Mouse (Mus musculus): ENCODE results near the gene Carmil1. TPM values are rescaled to one million over a fixed set of nuclear protein-coding genes. Genes with fewer than 3 reads are reported as not detected.

Carmil1 gene
- polyA plus RNA-seq, 1 experiment, result 2.6 TPM

- no peak overlapping the region for H3ac ChIP-seq (ENCODE audit: control insufficient read depth, insufficient read length)
- no peak overlapping the region for H3K4me2 ChIP-seq (ENCODE audit: low read depth)
- no peaks in the 10 kb centered on the region for H3K27me3 ChIP-seq (ENCODE audit: control insufficient read depth, insufficient read depth, insufficient read length)
- TF ChIP-seq USF1 (IDR thresholded peaks at IDR 0.05; ENCODE audit: low read depth), result no peak
- TF ChIP-seq TCF12 (IDR thresholded peaks at IDR 0.05; ENCODE audit: insufficient read depth, poor library complexity, severe bottlenecking), result no peak
- no peak for TF ChIP-seq MYOG (IDR thresholded peaks at IDR 0.05; ENCODE audit: control insufficient read depth in 1 of 3, insufficient read depth in 1 of 3, insufficient read length in 2 of 3, low read depth in 2 of 3)
- TF ChIP-seq REST (IDR thresholded peaks at IDR 0.05; ENCODE audit: insufficient read depth, insufficient read length), result no peak
- no peak for TF ChIP-seq POLR2A (IDR thresholded peaks at IDR 0.05; ENCODE audit: insufficient read length, low read depth)
- no peak for TF ChIP-seq POLR2AphosphoS2 (IDR thresholded peaks at IDR 0.05; ENCODE audit: insufficient read length, low read depth)
- no peak for TF ChIP-seq CEBPB (IDR thresholded peaks at IDR 0.05; ENCODE audit: insufficient read depth, poor library complexity, severe bottlenecking)
- TF ChIP-seq E2F4 (IDR thresholded peaks at IDR 0.05; ENCODE audit: insufficient read depth), result no peak
- no peak for TF ChIP-seq SRF (IDR thresholded peaks at IDR 0.05; ENCODE audit: control insufficient read depth, insufficient read length, low read depth)
- TF ChIP-seq MYOD1 (IDR thresholded peaks at IDR 0.05; ENCODE audit: control insufficient read depth in 1 of 3, insufficient read length in 2 of 3, low read depth in 2 of 3), result no peak
- TF ChIP-seq TCF3 (IDR thresholded peaks at IDR 0.05; ENCODE audit: insufficient read length, low read depth), result no peak
- TF ChIP-seq MAX (IDR thresholded peaks at IDR 0.05; ENCODE audit: low read depth), result no peak
- H3K79me2 ChIP-seq (ENCODE audit: control insufficient read depth, insufficient read depth), result no peaks in the 10 kb centered on the region
- H3K4me3 ChIP-seq, result no peak overlapping the region
- H3K36me3 ChIP-seq (ENCODE audit: control insufficient read depth, insufficient read depth), result no peaks in the 10 kb centered on the region
Measured at GRCm38 (mm10) chr13:24246266-24246665, 34.3 kb downstream of the Carmil1 start.

GRCm38 (mm10) chr13:24244613-24245012 lies 36.0 kb downstream of the Carmil1 start:
- Histone ChIP-seq H3K4me3 (no peak overlapping the region), H3K27me3 (ENCODE audit: control insufficient read depth, insufficient read depth, insufficient read length) (no peaks in the 10 kb centered on the region), H3K4me2 (ENCODE audit: low read depth) (no peak overlapping the region), H3K36me3 (ENCODE audit: control insufficient read depth, insufficient read depth) (no peaks in the 10 kb centered on the region), H3ac (ENCODE audit: control insufficient read depth, insufficient read length) (no peak overlapping the region), H3K79me2 (ENCODE audit: control insufficient read depth, insufficient read depth) (no peaks in the 10 kb centered on the region)
- TF ChIP-seq USF1 (IDR thresholded peaks at IDR 0.05; ENCODE audit: low read depth), result no peak
- no peak for TF ChIP-seq E2F4 (IDR thresholded peaks at IDR 0.05; ENCODE audit: insufficient read depth)
- no peak for TF ChIP-seq MYOG (IDR thresholded peaks at IDR 0.05; ENCODE audit: control insufficient read depth in 1 of 3, insufficient read depth in 1 of 3, insufficient read length in 2 of 3, low read depth in 2 of 3)
- no peak for TF ChIP-seq POLR2A (IDR thresholded peaks at IDR 0.05; ENCODE audit: insufficient read length, low read depth)
- TF ChIP-seq REST (IDR thresholded peaks at IDR 0.05; ENCODE audit: insufficient read depth, insufficient read length), result no peak
- no peak for TF ChIP-seq POLR2AphosphoS2 (IDR thresholded peaks at IDR 0.05; ENCODE audit: insufficient read length, low read depth)
- TF ChIP-seq MAX (IDR thresholded peaks at IDR 0.05; ENCODE audit: low read depth), result no peak
- no peak for TF ChIP-seq TCF3 (IDR thresholded peaks at IDR 0.05; ENCODE audit: insufficient read length, low read depth)
- TF ChIP-seq TCF12 (IDR thresholded peaks at IDR 0.05; ENCODE audit: insufficient read depth, poor library complexity, severe bottlenecking), result no peak
- TF ChIP-seq CEBPB (IDR thresholded peaks at IDR 0.05; ENCODE audit: insufficient read depth, poor library complexity, severe bottlenecking), result no peak
- TF ChIP-seq MYOD1 (IDR thresholded peaks at IDR 0.05; ENCODE audit: control insufficient read depth in 1 of 3, insufficient read length in 2 of 3, low read depth in 2 of 3), result no peak
- no peak for TF ChIP-seq SRF (IDR thresholded peaks at IDR 0.05; ENCODE audit: control insufficient read depth, insufficient read length, low read depth)

- no peak for TF ChIP-seq E2F4 (IDR thresholded peaks at IDR 0.05; ENCODE audit: insufficient read depth)
- no peak for TF ChIP-seq SRF (IDR thresholded peaks at IDR 0.05; ENCODE audit: control insufficient read depth, insufficient read length, low read depth)
- TF ChIP-seq CEBPB (IDR thresholded peaks at IDR 0.05; ENCODE audit: insufficient read depth, poor library complexity, severe bottlenecking), result no peak
- no peak for TF ChIP-seq POLR2AphosphoS2 (IDR thresholded peaks at IDR 0.05; ENCODE audit: insufficient read length, low read depth)
- no peak for TF ChIP-seq USF1 (IDR thresholded peaks at IDR 0.05; ENCODE audit: low read depth)
- no peak for TF ChIP-seq TCF12 (IDR thresholded peaks at IDR 0.05; ENCODE audit: insufficient read depth, poor library complexity, severe bottlenecking)
- TF ChIP-seq TCF3 (IDR thresholded peaks at IDR 0.05; ENCODE audit: insufficient read length, low read depth), result no peak
- no peak for TF ChIP-seq MYOG (IDR thresholded peaks at IDR 0.05; ENCODE audit: control insufficient read depth in 1 of 3, insufficient read depth in 1 of 3, insufficient read length in 2 of 3, low read depth in 2 of 3)
- TF ChIP-seq REST (IDR thresholded peaks at IDR 0.05; ENCODE audit: insufficient read depth, insufficient read length), result no peak
- no peak for TF ChIP-seq POLR2A (IDR thresholded peaks at IDR 0.05; ENCODE audit: insufficient read length, low read depth)
- no peak for TF ChIP-seq MAX (IDR thresholded peaks at IDR 0.05; ENCODE audit: low read depth)
- TF ChIP-seq MYOD1 (IDR thresholded peaks at IDR 0.05; ENCODE audit: control insufficient read depth in 1 of 3, insufficient read length in 2 of 3, low read depth in 2 of 3), result no peak
- Histone ChIP-seq H3K79me2 (ENCODE audit: control insufficient read depth, insufficient read depth) (no peaks in the 10 kb centered on the region), H3K36me3 (ENCODE audit: control insufficient read depth, insufficient read depth) (no peaks in the 10 kb centered on the region), H3K4me2 (ENCODE audit: low read depth) (no peak overlapping the region), H3K27me3 (ENCODE audit: control insufficient read depth, insufficient read depth, insufficient read length) (no peaks in the 10 kb centered on the region), H3K4me3 (no peak overlapping the region), H3ac (ENCODE audit: control insufficient read depth, insufficient read length) (no peak overlapping the region)
Measured at GRCm38 (mm10) chr13:24243964-24244363, 36.6 kb downstream of the Carmil1 start.

GRCm38 (mm10) chr13:24242429-24243106 lies 38.0 kb downstream of the Carmil1 start:
- Histone ChIP-seq H3K4me3 (no peak overlapping the region), H3K4me2 (ENCODE audit: low read depth) (no peak overlapping the region), H3ac (ENCODE audit: control insufficient read depth, insufficient read length) (no peak overlapping the region), H3K27me3 (ENCODE audit: control insufficient read depth, insufficient read depth, insufficient read length) (no peaks in the 10 kb centered on the region), H3K79me2 (ENCODE audit: control insufficient read depth, insufficient read depth) (no peaks in the 10 kb centered on the region), H3K36me3 (ENCODE audit: control insufficient read depth, insufficient read depth) (no peaks in the 10 kb centered on the region)
- TF ChIP-seq POLR2AphosphoS2 (IDR thresholded peaks at IDR 0.05; ENCODE audit: insufficient read length, low read depth) (no peak), CEBPB (IDR thresholded peaks at IDR 0.05; ENCODE audit: insufficient read depth, poor library complexity, severe bottlenecking) (no peak), MYOD1 (IDR thresholded peaks at IDR 0.05; ENCODE audit: control insufficient read depth in 1 of 3, insufficient read length in 2 of 3, low read depth in 2 of 3) (no peak), SRF (IDR thresholded peaks at IDR 0.05; ENCODE audit: control insufficient read depth, insufficient read length, low read depth) (no peak), TCF12 (IDR thresholded peaks at IDR 0.05; ENCODE audit: insufficient read depth, poor library complexity, severe bottlenecking) (no peak), USF1 (IDR thresholded peaks at IDR 0.05; ENCODE audit: low read depth) (no peak), MYOG (IDR thresholded peaks at IDR 0.05; ENCODE audit: control insufficient read depth in 1 of 3, insufficient read depth in 1 of 3, insufficient read length in 2 of 3, low read depth in 2 of 3) (no peak), TCF3 (IDR thresholded peaks at IDR 0.05; ENCODE audit: insufficient read length, low read depth) (no peak), E2F4 (IDR thresholded peaks at IDR 0.05; ENCODE audit: insufficient read depth) (no peak), MAX (IDR thresholded peaks at IDR 0.05; ENCODE audit: low read depth) (no peak), POLR2A (IDR thresholded peaks at IDR 0.05; ENCODE audit: insufficient read length, low read depth) (no peak), REST (IDR thresholded peaks at IDR 0.05; ENCODE audit: insufficient read depth, insufficient read length) (no peak)

All from myocyte (in vitro differentiated cells).